ENCODE assay signal across 15 mouse cellular contexts in genomic region chr2:106715674-106716364, GRCm38 (mm10). TPM values are rescaled to one million over a fixed set of nuclear protein-coding genes. Genes with fewer than 3 reads are reported as not detected.
DNase-seq lines count a peak whose midpoint lies in the region; ATAC-seq lines count a peak whose summit lies in the region.
"Had no signal": no experiment of that assay in that cellular context is flagged by ENCODE, and none has a peak within 500 bp of the region (broad histone marks: within the 10 kb centered on the region; RNA-seq: fewer than 3 reads in every experiment).

No protein-coding gene starts in this region.

- H3K4me3 ChIP-seq in hindbrain, embryonic 11.5 days (ENCODE audit: low read depth, low read length): no peak overlapping the region
- no peak overlapping the region for H3K4me3 ChIP-seq in hindbrain, embryonic 10.5 days
- H3K4me3 ChIP-seq: embryonic facial prominence, embryonic 13.5 days had no signal

- WGBS in hindbrain, embryonic 11.5 days: 50% methylated on average over 10 of the region's 10 CpGs
- 60% methylated on average over 10 of the region's 10 CpGs for WGBS in hindbrain, embryonic 10.5 days

- no peaks in the 10 kb centered on the region for H3K36me3 ChIP-seq in hindbrain, embryonic 11.5 days (ENCODE audit: control insufficient read depth, insufficient read depth, low read length)
- H3K36me3 ChIP-seq in hindbrain, embryonic 10.5 days: no peaks in the 10 kb centered on the region
- H3K36me3 ChIP-seq: embryonic facial prominence, embryonic 13.5 days had no signal

- peak; percentile 40 for DNase-seq in hindbrain, embryonic 11.5 days (ENCODE audit: low spot score)
- no peak for DNase-seq in hindbrain, embryonic 10.5 days (ENCODE audit: low spot score)
- DNase-seq in right cerebral cortex, adult 18-20 months: peak; percentile 26
- no peak for DNase-seq in right cerebral cortex, postnatal 4 days
- peak; percentile 57 for DNase-seq in mesoderm, embryonic 11.5 days (ENCODE audit: low read depth, low spot score)
- DNase-seq in yolk sac, embryonic 10.5 days (ENCODE audit: low spot score): no peak
- DNase-seq in thymus, postnatal 36 days: no peak
- DNase-seq: adrenal gland, postnatal 10 days; cerebellum, adult 11 months; heart, postnatal 36 days; thymus, adult 18-20 months had no signal

- H3K9ac ChIP-seq in hindbrain, embryonic 11.5 days (ENCODE audit: low read depth, low read length): no peak overlapping the region
- H3K9ac ChIP-seq: embryonic facial prominence, embryonic 13.5 days; liver, embryonic 14.5 days had no signal

- peak; percentile 88 for ATAC-seq in hindbrain, embryonic 11.5 days (ENCODE audit: low FRiP score)
- ATAC-seq in erythroid progenitor cell, adult 5-6 weeks (replicated peaks; ENCODE audit: low FRiP score, poor library complexity, severe bottlenecking): no peak

- no peak overlapping the region for H3K4me2 ChIP-seq in hindbrain, embryonic 11.5 days (replicated peaks; ENCODE audit: low read depth, low read length)
- H3K4me2 ChIP-seq: embryonic facial prominence, embryonic 13.5 days had no signal

- no peak overlapping the region for H3K27ac ChIP-seq in hindbrain, embryonic 11.5 days (ENCODE audit: low read depth, low read length)
- no peak overlapping the region for H3K27ac ChIP-seq in hindbrain, embryonic 10.5 days
- H3K27ac ChIP-seq: embryonic facial prominence, embryonic 13.5 days; kidney, postnatal 0 days; liver, embryonic 14.5 days had no signal

- peaks cover 5% of the 10 kb centered on the region for H3K4me1 ChIP-seq in hindbrain, embryonic 11.5 days (replicated peaks; ENCODE audit: control insufficient read depth, insufficient read depth, low read length)
- H3K4me1 ChIP-seq in hindbrain, embryonic 10.5 days (replicated peaks): peaks cover 55% of the 10 kb centered on the region

- no peaks in the 10 kb centered on the region for H3K9me3 ChIP-seq in hindbrain, embryonic 11.5 days (ENCODE audit: control insufficient read depth, low read length)
- H3K9me3 ChIP-seq in hindbrain, embryonic 10.5 days: no peaks in the 10 kb centered on the region
- H3K9me3 ChIP-seq: embryonic facial prominence, embryonic 13.5 days had no signal

- H3K27me3 ChIP-seq in hindbrain, embryonic 11.5 days (ENCODE audit: control insufficient read depth, insufficient read depth, low read length): no peaks in the 10 kb centered on the region
- H3K27me3 ChIP-seq in hindbrain, embryonic 10.5 days (ENCODE audit: insufficient read depth, poor library complexity, severe bottlenecking): no peaks in the 10 kb centered on the region
- H3K27me3 ChIP-seq: embryonic facial prominence, embryonic 13.5 days had no signal

RNA-seq across cellular contexts. Expression of gene Mpped2, which starts 22.8 kb away (rescaled TPM):
- polyA plus RNA-seq in hindbrain, embryonic 11.5 days (2014; fragmentation: Nextera tagmentation; extraction: Ambion mirVana): 44.4 and 50.6 TPM in 2 replicates
- polyA plus RNA-seq in hindbrain, embryonic 10.5 days (2016; fragmentation: Nextera tagmentation; extraction: Ambion mirVana): 30.4 and 35.2 TPM in 2 replicates
- not detected in 2 replicates for total RNA-seq in erythroid progenitor cell, adult 5-6 weeks (2015; ENCODE audit: low replicate concordance)
- total RNA-seq in erythroid progenitor cell, adult 5-6 weeks (2017; ENCODE audit: low replicate concordance): not detected in 2 replicates

Comparison
In these comparisons a context has a peak if more than half of its experiments do, and no peak if none do; other contexts are left out.
1. DNase-seq: peak in hindbrain, embryonic 11.5 days (single experiment), right cerebral cortex, adult 18-20 months (single experiment) and mesoderm, embryonic 11.5 days (single experiment); none in hindbrain, embryonic 10.5 days (single experiment), right cerebral cortex, postnatal 4 days (single experiment), yolk sac, embryonic 10.5 days (single experiment) and thymus, postnatal 36 days (0 of 2).